Mouse (Mus musculus) bone marrow macrophage, adult 2 months (primary cell): ENCODE measurements around the gene Cul4a. TPM values are rescaled to one million over a fixed set of nuclear protein-coding genes. Genes with fewer than 3 reads are reported as not detected.

Source experiments
- H3K27ac ChIP-seq: 2 replicates; pipeline ENCODE4 v1.5.1; 2012; ENCODE audit warnings: low read depth, low read length; ENCODE audit not compliant: insufficient read depth
- H3K4me1 ChIP-seq: 2 replicates; pipeline ENCODE4 v1.6.1; 2012; ENCODE audit warnings: low read length; ENCODE audit not compliant: control insufficient read depth, insufficient read depth
- H3K4me3 ChIP-seq: 2 replicates; pipeline ENCODE4 v1.5.1; 2012; ENCODE audit warnings: mild to moderate bottlenecking, low read length, moderate library complexity; ENCODE audit not compliant: insufficient read depth
- CTCF ChIP-seq: IDR thresholded peaks from 2 replicates; pipeline ENCODE4 v1.5.1; 2012; ENCODE audit warnings: low read depth, mild to moderate bottlenecking, low read length, moderate library complexity
- POLR2A ChIP-seq: IDR thresholded peaks from 2 replicates; pipeline ENCODE4 v1.6.1; 2012; ENCODE audit warnings: mild to moderate bottlenecking, low read depth, low read length, borderline replicate concordance
- polyA plus RNA-seq: library from polyadenylated mRNA; stranded (reverse); fragments of >200 nt; gene quantifications from 2 replicates; pipeline ENCODE4 v1.2.4, GENCODE M21; 2012; ENCODE audit not compliant: missing spikeins, insufficient read depth, insufficient read length

Cul4a gene
- polyA plus RNA-seq, 1 experiment: 44.0 TPM

GRCm38 (mm10) chr8:13107990-13108638 lies 2.7 kb downstream of the Cul4a start:
- H3K4me1 ChIP-seq: peaks cover 17% of the 10 kb centered on the region
- H3K4me3 ChIP-seq: no peak overlapping the region
- TF ChIP-seq POLR2A (no peak), CTCF (no peak)
- H3K27ac ChIP-seq: no peak overlapping the region

GRCm38 (mm10) chr8:13108967-13109366 lies 3.5 kb downstream of the Cul4a start:
- TF ChIP-seq CTCF: no peak
- no peak for TF ChIP-seq POLR2A
- H3K4me3 ChIP-seq: no peak overlapping the region
- H3K27ac ChIP-seq: no peak overlapping the region
- peaks cover 14% of the 10 kb centered on the region for H3K4me1 ChIP-seq

DNA sequence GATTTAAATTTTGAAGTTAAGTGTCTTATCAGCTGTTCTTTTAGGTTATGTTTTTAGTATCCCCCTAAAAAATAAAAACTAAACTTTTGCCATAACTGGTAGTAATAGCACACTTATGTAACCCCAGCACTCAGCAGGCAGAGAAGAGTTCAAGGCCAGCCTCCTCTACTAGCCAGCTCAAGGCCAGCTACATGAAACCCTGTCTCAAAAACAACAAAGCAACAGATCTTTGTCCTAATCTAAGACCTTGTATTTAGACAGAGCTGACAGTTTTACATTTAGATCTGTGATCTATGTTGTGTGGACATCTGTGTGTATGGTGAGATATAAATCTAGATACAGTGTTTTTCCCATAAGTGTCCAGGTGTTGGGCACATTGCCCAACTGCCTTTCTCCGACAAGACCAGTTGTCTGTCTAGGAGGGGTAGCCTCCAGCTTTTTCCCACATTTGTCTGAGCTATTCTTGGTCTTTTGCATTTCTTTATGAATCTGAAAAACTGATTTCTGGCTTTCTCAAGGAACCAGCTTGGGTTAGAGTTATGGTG lies 4.1 kb downstream of the Cul4a start:
- H3K4me1 ChIP-seq: peaks cover 14% of the 10 kb centered on the region
- TF ChIP-seq POLR2A (no peak), CTCF (no peak)
- no peak overlapping the region for H3K4me3 ChIP-seq
- no peak overlapping the region for H3K27ac ChIP-seq

DNA sequence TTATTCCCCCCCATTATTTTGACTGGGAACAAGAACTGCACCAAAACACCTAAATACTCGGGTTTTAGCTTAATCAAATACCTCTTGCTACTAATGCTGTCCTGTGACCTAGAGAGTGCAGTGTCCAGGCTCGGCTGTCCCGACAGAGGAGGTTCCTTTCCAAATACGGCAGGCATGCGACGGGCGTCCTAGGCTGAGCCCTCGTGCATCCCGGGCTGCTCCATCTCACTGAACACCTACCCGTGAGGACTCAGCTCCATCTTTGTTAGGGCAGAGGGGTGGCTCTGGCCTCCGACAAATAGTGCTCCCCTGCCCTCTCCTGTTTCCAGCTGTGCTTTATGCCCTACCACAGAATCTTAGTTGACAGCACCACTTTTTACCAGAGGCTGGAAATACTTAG lies 6.5 kb downstream of the Cul4a start:
- no peak for TF ChIP-seq CTCF
- no peak for TF ChIP-seq POLR2A
- Histone ChIP-seq H3K4me3 (no peak overlapping the region), H3K4me1 (peaks cover 14% of the 10 kb centered on the region)

GRCm38 (mm10) chr8:13113232-13113631 lies 7.8 kb downstream of the Cul4a start:
- H3K4me1 ChIP-seq: peaks cover 21% of the 10 kb centered on the region
- H3K4me3 ChIP-seq: no peak overlapping the region
- TF ChIP-seq CTCF: no peak
- no peak for TF ChIP-seq POLR2A
- H3K27ac ChIP-seq: no peak overlapping the region

More for the DNA sequence above, 6.5 kb downstream of the Cul4a start:
- no peak overlapping the region for H3K27ac ChIP-seq

DNA sequence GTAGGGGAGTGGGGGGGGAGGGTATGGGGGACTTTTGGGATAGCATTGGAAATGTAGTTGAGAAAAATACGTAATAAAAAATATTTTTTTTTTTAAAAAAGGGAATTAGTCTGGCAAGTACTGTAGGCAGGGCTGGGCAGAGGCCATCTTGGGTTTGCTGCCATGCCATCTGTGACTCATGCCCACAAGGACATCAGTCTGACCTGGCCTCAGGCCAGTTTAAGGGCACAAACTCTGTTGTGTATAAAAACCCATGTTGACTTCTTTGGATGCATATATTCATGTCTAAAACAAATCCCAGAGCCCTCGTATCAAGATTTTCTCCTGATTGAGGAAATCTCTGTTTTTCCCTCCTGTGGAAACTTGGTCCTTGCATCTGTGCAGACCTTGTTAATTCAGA lies 11.7 kb downstream of the Cul4a start:
- TF ChIP-seq POLR2A (no peak), CTCF (no peak)
- no peak overlapping the region; the same call in 1 of the 2 replicates for H3K27ac ChIP-seq
- H3K4me3 ChIP-seq: no peak overlapping the region
- peaks cover 25% of the 10 kb centered on the region for H3K4me1 ChIP-seq

GRCm38 (mm10) chr8:13118516-13118915 lies 13.1 kb downstream of the Cul4a start:
- H3K4me1 ChIP-seq: peaks cover 15% of the 10 kb centered on the region
- no peak overlapping the region for H3K27ac ChIP-seq
- no peak for TF ChIP-seq CTCF
- no peak for TF ChIP-seq POLR2A
- H3K4me3 ChIP-seq: no peak overlapping the region

DNA sequence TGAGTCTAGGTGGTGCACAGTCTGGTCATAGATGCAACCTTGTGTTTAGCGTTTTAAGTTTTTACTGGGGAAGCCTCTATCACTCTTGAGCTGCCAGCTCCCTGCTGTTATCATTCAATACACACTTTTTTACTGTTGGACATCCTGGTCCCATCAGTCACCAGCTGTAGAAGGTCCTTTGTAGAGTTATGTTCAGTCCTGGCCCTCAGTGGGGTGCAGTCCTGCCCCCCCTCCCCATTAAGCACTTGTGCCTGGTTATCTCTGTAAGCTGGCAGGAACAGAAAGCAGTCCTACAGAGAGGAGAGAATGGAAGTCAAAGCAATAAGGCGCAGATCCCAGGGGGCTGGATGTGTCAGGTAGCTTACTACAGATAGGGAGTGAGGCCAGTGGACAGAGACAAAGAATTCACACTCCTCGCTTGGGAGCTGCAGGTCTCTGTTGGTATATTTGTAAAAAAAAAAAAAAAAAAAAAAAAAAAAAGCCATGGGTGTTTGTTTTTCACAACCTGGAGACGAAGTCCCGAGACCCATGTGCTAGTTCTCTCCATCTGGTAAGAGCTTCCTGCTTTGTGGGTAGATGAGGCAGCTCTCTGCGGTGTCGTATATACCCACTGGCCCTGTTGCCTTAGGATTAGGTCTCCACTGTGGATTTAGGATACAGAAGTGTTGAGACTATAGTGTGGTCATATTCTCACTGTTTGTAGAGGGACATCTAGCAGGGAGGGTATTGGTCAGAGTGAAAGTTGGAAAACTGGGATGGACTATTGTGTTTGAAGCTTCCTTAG lies 15.7 kb downstream of the Cul4a start:
- TF ChIP-seq CTCF (no peak), POLR2A (no peak)
- Histone ChIP-seq H3K4me3 (no peak overlapping the region), H3K27ac (no peak overlapping the region), H3K4me1 (peaks cover 15% of the 10 kb centered on the region)

DNA sequence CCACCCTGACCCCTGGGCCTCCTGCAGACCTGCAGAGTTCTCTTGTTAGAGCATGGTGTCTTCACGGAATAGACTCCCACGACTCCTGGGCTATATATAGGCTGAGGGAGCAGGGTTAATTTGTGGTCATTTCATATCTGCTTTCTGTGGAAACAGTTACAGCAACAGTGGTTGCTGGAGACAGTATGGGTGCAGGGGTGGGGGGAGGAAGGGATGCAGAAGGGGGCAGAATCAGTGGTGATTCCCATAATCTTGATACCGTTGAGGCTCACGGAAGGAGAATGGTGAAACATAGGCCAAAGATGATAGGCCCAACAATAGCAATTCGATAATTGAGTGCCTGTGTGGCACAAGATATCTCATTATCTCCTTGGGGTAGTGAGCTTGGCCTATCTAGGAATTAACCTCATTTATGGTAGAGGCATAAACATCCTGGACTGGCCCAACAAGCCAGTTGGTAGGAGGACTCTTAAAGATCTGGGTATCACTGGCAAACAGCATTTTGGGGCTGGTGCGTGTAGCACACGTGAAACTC lies 17.5 kb downstream of the Cul4a start:
- Histone ChIP-seq H3K4me1 (peaks cover 6% of the 10 kb centered on the region), H3K27ac (no peak overlapping the region), H3K4me3 (no peak overlapping the region)
- TF ChIP-seq POLR2A (no peak), CTCF (no peak)

DNA sequence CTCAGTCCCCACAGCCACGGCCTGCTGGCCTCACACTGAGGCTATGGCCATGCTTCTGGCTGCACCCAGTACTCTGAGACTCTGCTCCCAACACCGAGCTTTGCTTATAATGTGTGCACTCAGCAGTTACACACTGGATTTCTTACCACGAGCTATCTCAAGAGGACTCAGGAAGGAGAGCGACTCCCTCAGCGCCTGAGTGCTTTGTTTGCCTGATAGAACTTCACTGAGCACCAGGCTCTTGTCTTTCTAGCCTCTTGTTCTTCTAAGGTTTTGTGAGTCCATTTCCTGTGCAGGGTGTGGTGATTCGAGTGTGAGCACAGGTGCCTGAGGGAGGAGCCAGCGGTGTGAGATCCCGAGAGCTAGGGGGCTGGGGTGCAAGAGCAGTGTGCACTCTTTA lies 19.5 kb downstream of the Cul4a start:
- TF ChIP-seq CTCF (no peak), POLR2A (no peak)
- H3K27ac ChIP-seq: no peak overlapping the region
- H3K4me1 ChIP-seq: no peaks in the 10 kb centered on the region
- no peak overlapping the region for H3K4me3 ChIP-seq
